Mouse (Mus musculus): ENCODE measurements around the gene Oat. TPM values are rescaled to one million over a fixed set of nuclear protein-coding genes. Genes with fewer than 3 reads are reported as not detected.

The Oat gene
- polyA plus RNA-seq, 1 experiment from 2014 or later = 270 TPM

DNA sequence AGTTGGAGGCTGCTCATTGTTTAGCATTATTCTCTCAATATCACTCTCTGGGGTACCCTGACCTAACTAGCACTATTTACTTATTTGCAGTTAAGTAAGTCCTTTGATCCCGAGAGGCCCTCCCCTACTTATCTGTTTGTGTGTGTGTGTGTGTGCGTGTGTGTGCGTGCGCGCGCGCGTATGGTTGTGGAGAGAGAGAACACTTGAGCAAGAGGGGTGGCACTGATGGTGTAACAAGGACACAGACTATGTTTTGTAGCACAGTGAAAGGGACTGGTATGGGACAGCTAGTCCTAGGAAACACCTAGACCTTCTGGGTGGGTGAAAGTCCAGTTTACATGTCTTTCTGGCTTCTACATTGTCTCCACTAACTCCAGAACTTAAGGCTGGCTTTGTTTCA is 35.3 kb upstream of the Oat start:
- H3K36me3 ChIP-seq (ENCODE audit: insufficient read depth) = no peaks in the 10 kb centered on the region
- TF ChIP-seq CTCF (IDR thresholded peaks at IDR 0.05; ENCODE audit: low read depth) = no peak
- no peak overlapping the region for H3K4me2 ChIP-seq
- 93% methylated on average over 8 of the region's 8 CpGs for WGBS
- no peak overlapping the region for H3K4me3 ChIP-seq (ENCODE audit: low read depth, low read length)
- H3K9ac ChIP-seq = no peak overlapping the region
- no peaks in the 10 kb centered on the region; the same call in 1 of the 2 replicates for H3K4me1 ChIP-seq (ENCODE audit: insufficient read depth)
- ATAC-seq (ENCODE audit: insufficient read depth) (no peak), DNase-seq (no peak)
- H3K27ac ChIP-seq (ENCODE audit: low read depth) = no peak overlapping the region
- no peaks in the 10 kb centered on the region for H3K9me3 ChIP-seq (ENCODE audit: low read depth, low read length)
- no peaks in the 10 kb centered on the region for H3K27me3 ChIP-seq (ENCODE audit: insufficient read depth, low read length)

DNA sequence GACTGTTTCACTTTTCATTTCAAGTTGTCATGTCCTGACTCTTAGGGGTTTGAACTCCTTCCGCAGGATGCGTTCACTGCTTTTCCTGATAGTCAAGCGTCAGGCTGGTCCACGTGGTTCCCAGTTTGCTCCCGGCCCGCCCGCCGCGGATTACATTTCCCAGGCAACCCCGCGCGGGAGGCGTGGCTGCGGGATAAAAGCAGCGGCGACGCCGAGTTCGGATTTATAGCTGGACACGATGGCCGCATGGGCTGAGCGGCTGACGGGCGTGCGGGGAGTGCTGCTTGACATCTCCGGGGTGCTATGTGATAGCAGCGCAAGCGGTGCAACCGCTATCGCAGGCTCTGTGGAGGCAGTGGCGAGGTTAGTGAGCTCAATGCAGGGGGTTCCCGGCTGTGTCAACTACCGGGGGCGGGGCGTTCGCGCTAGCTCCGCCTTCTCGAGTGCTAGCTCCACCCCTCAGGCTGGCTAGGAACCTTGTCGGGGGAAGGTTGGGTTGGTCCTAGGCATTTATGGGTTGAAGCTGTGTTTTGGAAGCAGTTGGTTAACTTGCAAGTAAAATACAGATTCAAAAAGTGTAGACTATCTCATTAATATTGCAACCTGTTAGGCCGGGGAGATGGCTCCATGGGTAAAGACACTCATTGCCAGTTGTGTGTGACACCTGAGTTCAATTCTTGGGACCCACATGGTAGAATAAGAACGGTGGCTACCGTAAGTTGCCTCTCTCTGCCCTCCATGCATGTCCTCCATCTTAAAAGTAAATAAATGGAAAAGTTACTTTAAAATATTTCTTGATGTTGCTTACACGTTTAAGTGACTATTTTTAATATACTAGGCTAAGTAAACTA is 34.5 kb upstream of the Oat start, which contains the start of gene Lhpp:
Lhpp (plus strand) TSS at position 171 of the 851 bp plus-strand sequence.
- peak; percentile 87 for ATAC-seq (ENCODE audit: insufficient read depth)
- Histone ChIP-seq H3K9ac (peak within 1 kb of the TSS; percentile 56), H3K9me3 (ENCODE audit: low read depth, low read length) (no peaks in the 10 kb centered on the region), H3K36me3 (ENCODE audit: insufficient read depth) (no peaks in the 10 kb centered on the region), H3K4me3 (ENCODE audit: low read depth, low read length) (peak within 1 kb of the TSS; percentile 63), H3K4me1 (ENCODE audit: insufficient read depth) (no peaks in the 10 kb centered on the region; the same call in 1 of the 2 replicates), H3K27ac (ENCODE audit: low read depth) (no peak within 1 kb of the TSS), H3K27me3 (ENCODE audit: insufficient read depth, low read length) (no peaks in the 10 kb centered on the region), H3K4me2 (peak within 1 kb of the TSS; percentile 75)
- no peak for TF ChIP-seq CTCF (IDR thresholded peaks at IDR 0.05; ENCODE audit: low read depth)
- 7% methylated on average over 44 of the region's 44 CpGs for WGBS
- DNase-seq = peak; percentile 92

DNA sequence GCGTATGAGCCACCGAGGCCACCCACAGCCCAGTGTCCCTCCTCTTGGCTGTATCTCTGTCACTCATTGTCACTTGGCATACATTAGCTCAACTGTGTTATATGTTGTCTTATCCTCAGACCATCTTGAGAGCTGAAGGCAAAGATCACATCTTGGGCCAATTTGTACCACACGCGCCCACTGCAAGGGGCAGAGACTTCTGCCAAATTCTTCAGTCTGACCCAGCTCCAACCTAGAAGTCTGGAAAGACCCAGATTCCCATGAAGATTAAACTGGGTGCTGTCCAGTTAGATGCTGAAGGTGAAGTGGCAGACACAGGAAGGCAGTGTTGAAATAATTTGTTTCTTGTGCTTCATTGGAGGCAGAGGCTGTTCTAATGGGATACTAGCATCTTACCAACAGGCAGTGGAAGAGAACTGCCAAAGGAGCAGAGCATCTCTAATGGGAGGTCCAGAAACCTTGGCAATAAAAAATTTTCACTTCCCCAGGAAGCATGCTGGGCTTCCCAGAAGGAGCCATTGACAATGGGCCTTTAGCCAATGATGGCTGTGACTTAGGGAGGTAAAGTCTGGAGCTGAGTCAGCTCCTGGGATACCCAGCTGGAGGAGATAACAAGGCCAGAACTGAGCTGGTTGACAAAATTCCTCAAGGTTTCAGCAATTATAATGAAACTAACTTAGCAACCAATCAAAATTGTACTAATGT is 32.3 kb upstream of the Oat start:
- H3K9me3 ChIP-seq (ENCODE audit: low read depth, low read length) = no peaks in the 10 kb centered on the region
- H3K27me3 ChIP-seq (ENCODE audit: insufficient read depth, low read length) = 0 out of 2 replicates have a peak, but pooled peaks cover 5% of the 10 kb centered on the region
- DNase-seq (no peak), ATAC-seq (ENCODE audit: insufficient read depth) (no peak)
- TF ChIP-seq CTCF (IDR thresholded peaks at IDR 0.05; ENCODE audit: low read depth) = no peak
- H3K4me2 ChIP-seq = no peak overlapping the region
- H3K27ac ChIP-seq (ENCODE audit: low read depth) = no peak overlapping the region
- no peak overlapping the region for H3K9ac ChIP-seq
- no peak overlapping the region for H3K4me3 ChIP-seq (ENCODE audit: low read depth, low read length)
- no peaks in the 10 kb centered on the region for H3K4me1 ChIP-seq (ENCODE audit: insufficient read depth)
- WGBS = 91% methylated on average over 4 of the region's 4 CpGs
- H3K36me3 ChIP-seq (ENCODE audit: insufficient read depth) = no peaks in the 10 kb centered on the region

DNA sequence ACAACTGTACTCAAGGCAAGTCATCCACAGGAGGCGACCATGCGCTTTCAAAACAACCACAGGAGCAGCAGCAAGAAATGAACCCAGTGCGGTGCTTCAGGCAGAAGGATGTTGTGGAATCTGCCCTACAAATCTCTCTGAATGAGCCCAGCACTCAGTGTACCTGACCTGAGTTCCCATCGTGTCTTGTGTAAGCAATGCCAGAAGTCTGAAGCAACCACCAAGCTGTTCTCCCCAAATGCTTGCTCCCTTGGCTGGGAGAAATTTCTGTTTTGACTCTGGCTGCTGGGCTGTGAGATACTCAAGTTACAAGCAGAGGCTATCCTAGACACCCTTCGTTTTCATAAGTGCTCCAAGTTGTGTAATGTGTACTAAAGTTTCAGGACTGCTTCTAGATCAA is 29.5 kb upstream of the Oat start:
- TF ChIP-seq CTCF (IDR thresholded peaks at IDR 0.05; ENCODE audit: low read depth) = no peak
- 54% methylated on average over 5 of the region's 5 CpGs for WGBS
- no peak overlapping the region for H3K27ac ChIP-seq (ENCODE audit: low read depth)
- peaks cover 32% of the 10 kb centered on the region for H3K27me3 ChIP-seq (ENCODE audit: insufficient read depth, low read length)
- no peaks in the 10 kb centered on the region for H3K36me3 ChIP-seq (ENCODE audit: insufficient read depth)
- H3K4me1 ChIP-seq (ENCODE audit: insufficient read depth) = no peaks in the 10 kb centered on the region
- H3K4me3 ChIP-seq (ENCODE audit: low read depth, low read length) = no peak overlapping the region
- H3K9ac ChIP-seq = no peak overlapping the region
- no peak overlapping the region for H3K4me2 ChIP-seq
- DNase-seq (no peak), ATAC-seq (ENCODE audit: insufficient read depth) (no peak)
- H3K9me3 ChIP-seq (ENCODE audit: low read depth, low read length) = no peaks in the 10 kb centered on the region

DNA sequence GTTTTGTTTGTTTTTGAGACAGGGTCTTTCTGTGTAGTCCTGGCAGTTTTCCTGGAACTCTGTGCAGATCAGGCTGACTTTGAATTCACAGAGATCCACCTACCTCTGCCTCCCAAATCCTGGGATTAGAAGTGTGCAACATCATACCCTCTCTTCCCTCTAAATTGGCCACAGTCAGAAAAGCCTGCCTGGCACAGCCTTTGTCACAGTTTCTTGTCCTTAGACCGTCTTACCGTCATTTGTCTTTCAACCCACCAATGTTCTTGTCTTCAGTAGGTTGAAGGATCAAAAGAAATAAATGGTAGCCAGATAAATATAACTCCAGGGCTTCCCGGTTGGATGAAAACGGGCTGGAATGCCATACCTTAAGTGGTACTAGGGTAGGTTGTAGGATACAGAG is 28.5 kb upstream of the Oat start:
- no peak overlapping the region for H3K4me3 ChIP-seq (ENCODE audit: low read depth, low read length)
- WGBS = 81% methylated on average over 4 of the region's 4 CpGs
- no peaks in the 10 kb centered on the region for H3K9me3 ChIP-seq (ENCODE audit: low read depth, low read length)
- TF ChIP-seq CTCF (IDR thresholded peaks at IDR 0.05; ENCODE audit: low read depth) = no peak
- H3K36me3 ChIP-seq (ENCODE audit: insufficient read depth) = no peaks in the 10 kb centered on the region
- no peak overlapping the region for H3K4me2 ChIP-seq
- H3K27ac ChIP-seq (ENCODE audit: low read depth) = no peak overlapping the region
- DNase-seq (no peak), ATAC-seq (ENCODE audit: insufficient read depth) (no peak)
- no peak overlapping the region for H3K9ac ChIP-seq
- peaks cover 42% of the 10 kb centered on the region for H3K27me3 ChIP-seq (ENCODE audit: insufficient read depth, low read length)
- no peaks in the 10 kb centered on the region for H3K4me1 ChIP-seq (ENCODE audit: insufficient read depth)

DNA sequence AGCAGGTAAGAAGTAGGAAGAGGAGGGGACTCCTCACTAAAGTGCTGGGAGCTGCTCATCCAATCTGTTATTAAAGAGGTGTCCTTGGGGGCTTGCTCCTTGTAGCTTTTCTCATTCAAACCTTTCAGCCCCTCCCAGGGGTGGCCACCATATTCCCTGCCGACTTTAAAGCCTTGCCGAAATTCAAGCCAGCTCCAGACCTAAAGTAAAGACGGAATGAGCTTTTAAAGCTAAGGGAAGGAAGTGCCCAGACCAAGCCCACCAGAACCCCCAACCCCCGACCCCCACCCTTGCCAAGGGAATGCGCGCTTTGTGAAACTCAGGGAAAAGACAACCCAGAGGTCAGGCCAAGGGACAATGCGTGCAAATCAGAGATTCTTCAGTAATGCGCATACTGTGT is 24.7 kb upstream of the Oat start:
- Histone ChIP-seq H3K36me3 (ENCODE audit: insufficient read depth) (no peaks in the 10 kb centered on the region), H3K27me3 (ENCODE audit: insufficient read depth, low read length) (peaks cover 80% of the 10 kb centered on the region), H3K4me2 (no peak overlapping the region), H3K4me1 (ENCODE audit: insufficient read depth) (0 out of 2 replicates have a peak, but pooled peaks cover 4% of the 10 kb centered on the region), H3K27ac (ENCODE audit: low read depth) (no peak overlapping the region), H3K9me3 (ENCODE audit: low read depth, low read length) (no peaks in the 10 kb centered on the region), H3K4me3 (ENCODE audit: low read depth, low read length) (no peak overlapping the region), H3K9ac (no peak overlapping the region)
- no peak for TF ChIP-seq CTCF (IDR thresholded peaks at IDR 0.05; ENCODE audit: low read depth)
- no peak for DNase-seq
- WGBS = 9% methylated on average over 8 of the region's 8 CpGs
- ATAC-seq (ENCODE audit: insufficient read depth) = no peak

DNA sequence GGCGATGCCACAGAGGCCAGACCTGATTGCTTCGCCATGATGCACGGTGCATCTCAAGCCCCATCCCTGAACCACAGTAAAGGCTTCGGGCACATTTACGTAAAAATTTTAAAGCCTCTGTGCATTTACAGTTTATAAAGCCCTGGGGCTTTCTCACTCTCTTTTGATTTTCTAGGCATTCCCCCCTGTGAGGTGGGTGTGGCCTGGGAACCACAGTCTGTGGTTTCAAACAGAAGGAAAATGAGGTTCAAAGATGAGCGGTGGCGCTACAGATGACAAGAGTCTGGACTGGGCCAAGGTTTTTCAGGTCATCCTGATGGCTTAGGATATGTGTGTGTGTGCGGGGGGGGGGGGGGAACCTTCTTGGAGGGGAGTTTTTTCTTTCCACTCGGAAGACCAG is 23.8 kb upstream of the Oat start:
- no peak for TF ChIP-seq CTCF (IDR thresholded peaks at IDR 0.05; ENCODE audit: low read depth)
- no peak overlapping the region for H3K9ac ChIP-seq
- DNase-seq = no peak
- H3K4me1 ChIP-seq (ENCODE audit: insufficient read depth) = 0 out of 2 replicates have a peak, but pooled peaks cover 4% of the 10 kb centered on the region
- H3K36me3 ChIP-seq (ENCODE audit: insufficient read depth) = no peaks in the 10 kb centered on the region
- ATAC-seq (ENCODE audit: insufficient read depth) = no peak
- H3K27me3 ChIP-seq (ENCODE audit: insufficient read depth, low read length) = peaks cover 86% of the 10 kb centered on the region
- 4% methylated on average over 9 of the region's 9 CpGs for WGBS
- H3K4me2 ChIP-seq = peak overlapping the region; percentile 71
- H3K9me3 ChIP-seq (ENCODE audit: low read depth, low read length) = no peaks in the 10 kb centered on the region
- peak overlapping the region; percentile 39 for H3K4me3 ChIP-seq (ENCODE audit: low read depth, low read length)
- H3K27ac ChIP-seq (ENCODE audit: low read depth) = no peak overlapping the region

Data from lung, embryonic 14.5 days (tissue).